Mouse (Mus musculus): Measurements from ENCODE around the gene Mapkap1. TPM values are rescaled to one million over a fixed set of nuclear protein-coding genes. Genes with fewer than 3 reads are reported as not detected.

Gene Mapkap1
- polyA plus RNA-seq, 1 experiment from 2014 or later: 25.9 TPM

DNA sequence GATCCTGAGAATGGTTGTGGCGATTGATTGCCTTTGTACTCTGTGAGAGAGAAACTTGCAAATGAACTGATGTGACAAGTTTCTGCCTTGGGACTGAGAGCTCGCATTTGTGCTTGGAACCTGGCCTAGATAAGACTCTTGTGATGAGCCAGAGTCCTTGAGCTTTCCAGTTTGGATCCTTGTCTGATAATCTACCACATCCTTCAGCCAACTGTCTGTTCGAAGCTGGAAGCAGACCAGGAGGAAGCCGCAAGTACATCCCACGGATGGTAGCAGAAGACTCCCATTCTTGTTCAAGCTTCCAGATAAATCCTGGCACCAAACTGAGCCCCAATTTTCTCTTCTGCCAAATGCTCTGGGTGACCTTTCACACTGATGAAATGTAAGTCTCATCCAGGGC, 162.6 kb downstream of the Mapkap1 start:
- ATAC-seq (ENCODE audit: low read depth): no peak
- H3K27ac ChIP-seq (ENCODE audit: low read length): no peak overlapping the region
- no peaks in the 10 kb centered on the region for H3K9me3 ChIP-seq (replicated peaks; ENCODE audit: control insufficient read depth, low read length)
- H3K4me2 ChIP-seq (ENCODE audit: low read depth, low read length): no peak overlapping the region
- 60% methylated on average over 5 of the region's 5 CpGs for WGBS (ENCODE audit: insufficient replicate concordance)
- H3K4me3 ChIP-seq (ENCODE audit: low read depth, low read length): no peak overlapping the region
- H3K27me3 ChIP-seq (ENCODE audit: control insufficient read depth, insufficient read depth, low read depth, low read length): no peaks in the 10 kb centered on the region
- H3K36me3 ChIP-seq (ENCODE audit: control insufficient read depth, insufficient read depth): no peaks in the 10 kb centered on the region
- no peaks in the 10 kb centered on the region for H3K4me1 ChIP-seq (ENCODE audit: control insufficient read depth, low read depth, low read length)
- H3K9ac ChIP-seq (ENCODE audit: low read depth, low read length): no peak overlapping the region

DNA sequence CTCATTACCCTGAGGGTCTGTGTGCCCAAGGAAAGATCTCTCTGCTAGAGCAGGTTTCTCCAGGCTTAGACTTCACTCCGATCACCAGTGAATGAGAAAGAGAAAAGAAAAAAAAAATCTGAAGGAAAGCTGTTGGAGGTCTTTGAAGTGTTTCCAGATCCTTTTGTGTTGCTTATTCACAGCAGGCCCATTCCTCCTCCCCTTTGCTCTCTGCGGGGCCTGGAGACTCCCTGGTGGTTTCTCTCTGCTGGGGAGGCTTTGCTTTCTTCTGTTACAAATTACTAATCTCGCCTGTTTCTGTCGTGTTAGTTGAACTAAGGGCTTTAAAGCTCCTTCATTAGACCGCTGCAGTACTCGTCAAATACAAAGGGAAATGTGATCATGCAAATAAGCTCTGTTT, 163.8 kb downstream of the Mapkap1 start:
- Histone ChIP-seq H3K27ac (ENCODE audit: low read length) (no peak overlapping the region), H3K36me3 (ENCODE audit: control insufficient read depth, insufficient read depth) (no peaks in the 10 kb centered on the region), H3K9ac (ENCODE audit: low read depth, low read length) (no peak overlapping the region), H3K4me2 (ENCODE audit: low read depth, low read length) (no peak overlapping the region), H3K27me3 (ENCODE audit: control insufficient read depth, insufficient read depth, low read depth, low read length) (no peaks in the 10 kb centered on the region), H3K4me1 (ENCODE audit: control insufficient read depth, low read depth, low read length) (no peaks in the 10 kb centered on the region), H3K4me3 (ENCODE audit: low read depth, low read length) (no peak overlapping the region), H3K9me3 (replicated peaks; ENCODE audit: control insufficient read depth, low read length) (no peaks in the 10 kb centered on the region)
- WGBS (ENCODE audit: insufficient replicate concordance): 59% methylated on average over 6 of the region's 6 CpGs
- no peak for ATAC-seq (ENCODE audit: low read depth)

DNA sequence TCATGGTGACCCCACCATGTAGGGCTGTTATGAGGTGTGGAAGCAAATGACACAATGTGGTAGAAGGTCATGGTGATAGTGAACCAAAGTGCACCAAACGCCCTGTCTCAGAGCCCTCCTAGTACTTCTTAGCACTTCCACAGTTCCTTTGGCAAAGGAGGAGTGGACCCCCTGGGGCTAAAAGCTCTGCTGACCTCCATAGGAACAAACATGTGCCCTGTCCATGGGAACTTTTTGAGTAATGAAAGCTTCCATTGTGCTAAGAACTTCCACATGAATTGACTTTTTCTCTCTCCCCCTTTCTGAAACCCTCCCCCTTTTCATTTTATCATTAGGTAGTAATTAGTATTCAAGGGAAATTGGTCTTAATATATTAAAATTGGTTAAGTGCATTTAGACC, 164.5 kb downstream of the Mapkap1 start:
- Histone ChIP-seq H3K9me3 (replicated peaks; ENCODE audit: control insufficient read depth, low read length) (no peaks in the 10 kb centered on the region), H3K27me3 (ENCODE audit: control insufficient read depth, insufficient read depth, low read depth, low read length) (no peaks in the 10 kb centered on the region), H3K9ac (ENCODE audit: low read depth, low read length) (no peak overlapping the region), H3K27ac (ENCODE audit: low read length) (no peak overlapping the region), H3K36me3 (ENCODE audit: control insufficient read depth, insufficient read depth) (no peaks in the 10 kb centered on the region), H3K4me2 (ENCODE audit: low read depth, low read length) (no peak overlapping the region), H3K4me3 (ENCODE audit: low read depth, low read length) (no peak overlapping the region), H3K4me1 (ENCODE audit: control insufficient read depth, low read depth, low read length) (no peaks in the 10 kb centered on the region)
- no peak for ATAC-seq (ENCODE audit: low read depth)
- 59% methylated on average over 1 of the region's 1 CpGs for WGBS (ENCODE audit: insufficient replicate concordance)

DNA sequence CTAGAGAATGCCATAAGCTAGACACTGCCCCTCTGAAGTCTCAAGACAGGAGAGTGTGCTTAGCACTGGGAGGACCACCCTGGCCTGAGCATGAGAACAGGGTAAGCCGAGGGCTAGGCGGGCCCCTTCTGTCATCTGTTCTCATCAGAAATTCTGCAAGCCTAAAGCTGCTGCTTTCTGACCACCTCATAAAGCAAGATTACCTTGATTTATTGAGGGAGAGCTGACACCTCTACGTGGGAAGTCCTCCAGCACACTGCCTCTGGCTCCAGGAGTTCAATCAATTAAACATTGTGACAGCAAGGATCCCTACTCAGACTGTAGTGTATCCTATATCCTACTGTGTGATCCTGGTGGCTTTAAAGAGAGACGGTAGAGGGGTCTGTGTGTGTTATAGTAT, 166.5 kb downstream of the Mapkap1 start:
- no peaks in the 10 kb centered on the region for H3K27me3 ChIP-seq (ENCODE audit: control insufficient read depth, insufficient read depth, low read depth, low read length)
- WGBS (ENCODE audit: insufficient replicate concordance): 56% methylated on average over 4 of the region's 4 CpGs
- H3K4me3 ChIP-seq (ENCODE audit: low read depth, low read length): no peak overlapping the region
- no peaks in the 10 kb centered on the region for H3K4me1 ChIP-seq (ENCODE audit: control insufficient read depth, low read depth, low read length)
- H3K9me3 ChIP-seq (replicated peaks; ENCODE audit: control insufficient read depth, low read length): no peaks in the 10 kb centered on the region
- no peak overlapping the region for H3K9ac ChIP-seq (ENCODE audit: low read depth, low read length)
- H3K27ac ChIP-seq (ENCODE audit: low read length): no peak overlapping the region
- no peak for ATAC-seq (ENCODE audit: low read depth)
- no peaks in the 10 kb centered on the region for H3K36me3 ChIP-seq (ENCODE audit: control insufficient read depth, insufficient read depth)
- no peak overlapping the region for H3K4me2 ChIP-seq (ENCODE audit: low read depth, low read length)

DNA sequence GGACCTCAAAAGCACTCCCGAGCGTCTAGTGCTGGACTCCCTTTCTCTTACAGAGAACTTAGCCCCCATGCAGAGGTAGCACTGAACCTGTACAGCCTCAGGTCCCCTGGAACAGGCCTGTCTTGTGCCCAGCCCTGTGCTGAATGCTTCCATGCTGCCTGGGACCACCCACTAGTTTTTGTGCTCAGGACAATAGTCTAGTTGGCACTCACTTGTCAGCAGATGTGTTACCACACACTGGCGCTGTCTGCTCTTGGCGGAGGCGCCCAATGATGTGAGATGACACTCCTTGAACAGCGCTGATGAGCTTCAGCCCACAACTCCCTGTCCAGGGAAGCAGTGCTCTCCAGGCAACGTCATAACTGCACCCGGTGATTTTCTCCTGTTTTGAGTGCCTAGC, 182.0 kb downstream of the Mapkap1 start:
- H3K27me3 ChIP-seq (ENCODE audit: control insufficient read depth, insufficient read depth, low read depth, low read length): no peaks in the 10 kb centered on the region
- H3K9me3 ChIP-seq (replicated peaks; ENCODE audit: control insufficient read depth, low read length): no peaks in the 10 kb centered on the region
- no peak overlapping the region for H3K4me3 ChIP-seq (ENCODE audit: low read depth, low read length)
- WGBS (ENCODE audit: insufficient replicate concordance): 78% methylated on average over 8 of the region's 8 CpGs
- ATAC-seq (ENCODE audit: low read depth): no peak
- H3K4me1 ChIP-seq (ENCODE audit: control insufficient read depth, low read depth, low read length): no peaks in the 10 kb centered on the region
- no peak overlapping the region for H3K4me2 ChIP-seq (ENCODE audit: low read depth, low read length)
- H3K27ac ChIP-seq (ENCODE audit: low read length): no peak overlapping the region
- no peaks in the 10 kb centered on the region for H3K36me3 ChIP-seq (ENCODE audit: control insufficient read depth, insufficient read depth)
- no peak overlapping the region for H3K9ac ChIP-seq (ENCODE audit: low read depth, low read length)

DNA sequence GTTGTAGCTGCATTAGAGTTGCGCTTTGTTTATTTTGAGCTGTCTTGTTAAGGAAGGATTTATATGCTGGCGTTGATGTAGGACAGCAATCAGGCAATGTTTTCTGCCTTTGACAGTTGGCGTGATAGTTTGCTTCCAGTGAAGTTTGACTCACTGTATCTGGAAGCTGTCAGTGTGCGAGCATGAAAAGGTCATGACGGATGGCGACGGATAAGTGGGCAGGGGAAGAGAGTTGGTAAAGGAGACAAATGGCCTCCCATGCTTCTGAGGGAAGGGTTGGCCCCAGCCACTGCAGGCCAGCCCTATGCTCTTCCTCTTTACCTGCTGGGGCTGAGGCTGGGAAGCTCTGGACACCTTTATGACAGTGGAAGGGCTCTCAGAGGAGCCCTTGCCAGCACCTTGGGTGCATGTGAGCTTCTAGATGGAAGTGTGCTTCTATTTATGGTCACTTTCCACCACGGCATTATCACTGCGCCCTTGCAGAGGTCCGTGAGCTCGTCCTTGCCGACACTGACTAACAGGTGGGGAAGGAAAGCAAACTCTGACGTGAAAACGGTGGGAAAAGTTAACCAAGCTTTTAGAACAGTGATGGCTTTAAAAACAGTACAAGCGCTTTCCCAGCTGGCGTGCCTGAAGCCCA, 185.3 kb downstream of the Mapkap1 start:
- Histone ChIP-seq H3K9ac (ENCODE audit: low read depth, low read length) (no peak overlapping the region), H3K4me3 (ENCODE audit: low read depth, low read length) (no peak overlapping the region), H3K4me1 (ENCODE audit: control insufficient read depth, low read depth, low read length) (no peaks in the 10 kb centered on the region), H3K9me3 (replicated peaks; ENCODE audit: control insufficient read depth, low read length) (no peaks in the 10 kb centered on the region), H3K27ac (ENCODE audit: low read length) (no peak overlapping the region; the same call in 1 of the 2 replicates), H3K27me3 (ENCODE audit: control insufficient read depth, insufficient read depth, low read depth, low read length) (no peaks in the 10 kb centered on the region), H3K4me2 (ENCODE audit: low read depth, low read length) (no peak overlapping the region), H3K36me3 (ENCODE audit: control insufficient read depth, insufficient read depth) (no peaks in the 10 kb centered on the region)
- 74% methylated on average over 16 of the region's 16 CpGs for WGBS (ENCODE audit: insufficient replicate concordance)
- ATAC-seq (ENCODE audit: low read depth): no peak

DNA sequence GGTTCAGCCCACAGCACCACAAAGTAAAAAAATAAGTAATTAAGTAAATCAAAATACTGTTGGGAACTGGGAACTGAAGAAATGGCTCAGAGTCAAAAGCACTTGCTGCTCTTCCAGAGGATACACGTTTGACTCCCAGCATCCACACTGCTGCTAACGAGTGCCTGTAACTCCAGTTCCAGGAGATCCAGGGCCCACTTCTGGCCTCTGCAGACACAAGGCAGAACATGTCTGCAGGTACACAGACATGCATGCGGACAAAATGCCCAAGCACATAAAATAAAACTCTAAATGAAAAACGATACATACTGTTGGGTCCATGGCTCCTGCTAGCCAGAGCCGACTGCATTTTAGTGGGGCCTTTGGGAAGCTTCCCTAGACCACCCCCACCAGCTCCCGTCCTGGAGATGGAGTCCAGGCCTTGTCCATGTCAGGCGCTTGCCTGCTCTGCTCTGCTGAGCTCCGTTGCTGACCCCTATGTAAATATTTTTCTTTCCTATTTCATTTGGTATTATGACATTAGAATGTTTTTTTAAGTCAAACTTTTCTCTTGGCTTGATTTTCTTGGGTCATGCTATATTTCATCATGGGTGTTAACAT, 185.9 kb downstream of the Mapkap1 start:
- no peak for ATAC-seq (ENCODE audit: low read depth)
- H3K36me3 ChIP-seq (ENCODE audit: control insufficient read depth, insufficient read depth): no peaks in the 10 kb centered on the region
- H3K4me2 ChIP-seq (ENCODE audit: low read depth, low read length): no peak overlapping the region
- H3K27me3 ChIP-seq (ENCODE audit: control insufficient read depth, insufficient read depth, low read depth, low read length): no peaks in the 10 kb centered on the region
- no peak overlapping the region for H3K4me3 ChIP-seq (ENCODE audit: low read depth, low read length)
- 67% methylated on average over 8 of the region's 8 CpGs for WGBS (ENCODE audit: insufficient replicate concordance)
- no peak overlapping the region for H3K9ac ChIP-seq (ENCODE audit: low read depth, low read length)
- H3K27ac ChIP-seq (ENCODE audit: low read length): no peak overlapping the region
- H3K9me3 ChIP-seq (replicated peaks; ENCODE audit: control insufficient read depth, low read length): no peaks in the 10 kb centered on the region
- no peaks in the 10 kb centered on the region for H3K4me1 ChIP-seq (ENCODE audit: control insufficient read depth, low read depth, low read length)

DNA sequence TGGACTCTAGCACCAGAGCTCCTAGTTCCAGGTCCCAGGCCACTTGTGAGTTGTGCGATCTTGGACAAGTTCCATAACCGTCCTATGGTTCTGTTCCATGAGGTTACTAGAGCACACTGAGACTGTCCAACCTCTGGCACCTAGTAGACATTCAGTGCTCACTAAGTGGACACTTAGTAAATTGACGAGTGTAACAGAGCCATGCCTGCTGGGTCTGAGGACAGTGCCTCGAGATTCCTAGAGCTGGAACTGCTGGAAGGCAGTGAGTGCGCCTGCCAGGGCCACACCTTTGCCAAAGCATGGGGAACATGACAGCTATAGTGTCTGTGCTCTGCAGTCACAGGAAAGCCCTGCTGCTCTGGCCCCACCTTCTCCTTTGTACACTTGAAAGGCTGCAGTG, 187.4 kb downstream of the Mapkap1 start:
- Histone ChIP-seq H3K9ac (ENCODE audit: low read depth, low read length) (no peak overlapping the region), H3K4me1 (ENCODE audit: control insufficient read depth, low read depth, low read length) (no peaks in the 10 kb centered on the region), H3K4me3 (ENCODE audit: low read depth, low read length) (no peak overlapping the region), H3K27me3 (ENCODE audit: control insufficient read depth, insufficient read depth, low read depth, low read length) (no peaks in the 10 kb centered on the region), H3K36me3 (ENCODE audit: control insufficient read depth, insufficient read depth) (no peaks in the 10 kb centered on the region), H3K4me2 (ENCODE audit: low read depth, low read length) (no peak overlapping the region), H3K9me3 (replicated peaks; ENCODE audit: control insufficient read depth, low read length) (no peaks in the 10 kb centered on the region), H3K27ac (ENCODE audit: low read length) (no peak overlapping the region)
- no peak for ATAC-seq (ENCODE audit: low read depth)
- WGBS (ENCODE audit: insufficient replicate concordance): 77% methylated on average over 5 of the region's 5 CpGs

DNA sequence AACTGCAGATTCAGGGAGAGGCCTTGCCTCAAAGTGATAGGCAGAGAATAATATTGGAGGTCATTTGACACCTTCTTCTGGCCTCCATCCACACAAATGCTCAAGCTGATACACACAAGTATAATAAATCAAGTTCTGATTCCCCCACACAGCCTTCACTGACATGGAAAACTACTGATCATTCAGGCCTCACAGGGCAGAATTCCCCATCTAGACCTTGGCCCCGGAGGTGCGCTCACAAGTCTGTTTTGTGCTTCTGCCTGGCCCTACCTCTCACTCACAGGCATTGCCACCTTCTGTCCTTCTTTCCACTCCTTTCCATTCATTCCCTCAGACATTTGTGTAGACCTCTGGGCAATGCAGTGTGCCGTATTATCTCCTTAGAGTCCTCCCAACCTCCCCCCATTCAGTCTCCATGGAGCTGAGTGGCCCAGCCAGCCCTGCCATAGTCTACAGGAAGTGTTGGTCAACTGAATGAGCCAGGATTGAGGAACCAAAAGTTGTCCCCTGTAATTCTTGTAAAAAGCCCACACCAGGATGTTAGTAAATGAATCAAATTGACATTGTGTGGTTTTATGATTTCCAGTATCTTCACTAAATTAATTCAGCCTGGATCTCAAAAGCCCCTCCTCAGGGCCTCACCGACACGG, 193.2 kb downstream of the Mapkap1 start:
- Histone ChIP-seq H3K27ac (ENCODE audit: low read length) (no peak overlapping the region), H3K27me3 (ENCODE audit: control insufficient read depth, insufficient read depth, low read depth, low read length) (no peaks in the 10 kb centered on the region), H3K36me3 (ENCODE audit: control insufficient read depth, insufficient read depth) (no peaks in the 10 kb centered on the region), H3K4me2 (ENCODE audit: low read depth, low read length) (no peak overlapping the region), H3K4me1 (ENCODE audit: control insufficient read depth, low read depth, low read length) (no peaks in the 10 kb centered on the region), H3K9ac (ENCODE audit: low read depth, low read length) (no peak overlapping the region), H3K4me3 (ENCODE audit: low read depth, low read length) (no peak overlapping the region), H3K9me3 (replicated peaks; ENCODE audit: control insufficient read depth, low read length) (no peaks in the 10 kb centered on the region)
- WGBS (ENCODE audit: insufficient replicate concordance): 59% methylated on average over 5 of the region's 5 CpGs
- ATAC-seq (ENCODE audit: low read depth): no peak
